Comparison of ENCODE assay signal across 12 mouse cellular contexts in the genomic region with DNA sequence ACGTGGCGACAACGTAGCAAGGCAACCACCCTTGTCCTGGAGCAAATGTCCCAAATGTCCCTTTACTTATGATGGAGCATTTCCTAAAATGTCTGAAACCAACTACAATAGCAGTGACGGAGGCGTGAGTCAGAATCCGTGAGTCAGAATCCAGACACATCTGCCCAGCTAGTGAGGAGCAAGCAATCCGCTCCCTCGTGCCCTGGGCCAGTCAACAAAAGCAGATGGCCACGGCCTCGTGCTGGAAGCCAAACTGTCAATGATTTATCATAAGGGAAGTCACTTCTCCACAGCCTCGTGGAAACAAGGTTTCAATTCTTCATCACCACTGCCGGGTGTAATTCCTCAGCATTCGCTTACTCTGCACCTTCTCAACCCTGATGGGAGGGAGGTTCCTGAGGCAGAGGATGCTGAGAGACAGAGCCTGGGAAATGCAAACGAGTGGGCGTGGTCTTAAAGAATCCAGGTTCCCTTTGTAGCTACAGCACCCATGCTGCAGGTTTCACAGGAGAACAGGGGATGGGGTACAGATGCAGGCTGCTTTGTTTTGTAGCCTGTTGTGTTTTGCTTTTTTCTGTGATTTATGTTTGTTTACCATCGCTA.
A peak's percentile ranks its signal among the peaks of the same experiment; 100 is the strongest.
DNase-seq lines count a peak whose midpoint lies in the region; ATAC-seq and TF ChIP-seq lines count a peak whose summit lies in the region.
"Had no signal": no experiment of that assay in that cellular context is flagged by ENCODE, and none has a peak within 500 bp of the region (broad histone marks: within the 10 kb centered on the region; RNA-seq: fewer than 3 reads in every experiment).

No protein-coding gene starts in this region.

- H3K4me2 ChIP-seq in forebrain, embryonic 16.5 days (ENCODE audit: low read length) = no peak overlapping the region
- H3K4me2 ChIP-seq in forebrain, embryonic 15.5 days (replicated peaks) = no peak overlapping the region
- no peak overlapping the region for H3K4me2 ChIP-seq in midbrain, embryonic 13.5 days (replicated peaks)
- no peak overlapping the region for H3K4me2 ChIP-seq in midbrain, embryonic 15.5 days
- no peak overlapping the region for H3K4me2 ChIP-seq in neural tube, embryonic 14.5 days (ENCODE audit: low read depth, low read length)
- H3K4me2 ChIP-seq: heart, embryonic 15.5 days; limb, embryonic 15.5 days had no signal

- H3K36me3 ChIP-seq in forebrain, embryonic 16.5 days (ENCODE audit: control insufficient read depth, insufficient read depth) = no peaks in the 10 kb centered on the region
- H3K36me3 ChIP-seq in forebrain, embryonic 15.5 days = peaks cover 3% of the 10 kb centered on the region
- H3K36me3 ChIP-seq in midbrain, embryonic 13.5 days = 0 out of 2 replicates have a peak, but pooled peaks cover 10% of the 10 kb centered on the region
- no peaks in the 10 kb centered on the region for H3K36me3 ChIP-seq in midbrain, embryonic 15.5 days (replicated peaks)
- H3K36me3 ChIP-seq in neural tube, embryonic 14.5 days (ENCODE audit: control insufficient read depth, insufficient read depth, low read length) = no peaks in the 10 kb centered on the region

- 54% methylated on average over 16 of the region's 16 CpGs for WGBS in forebrain, embryonic 16.5 days
- WGBS in forebrain, embryonic 15.5 days = 56% methylated on average over 16 of the region's 16 CpGs
- WGBS in midbrain, embryonic 13.5 days = 55% methylated on average over 16 of the region's 16 CpGs
- 59% methylated on average over 16 of the region's 16 CpGs for WGBS in midbrain, embryonic 15.5 days
- WGBS in neural tube, embryonic 14.5 days = 46% methylated on average over 16 of the region's 16 CpGs
- WGBS in lung, adult 2 months = 64% methylated on average over 16 of the region's 16 CpGs

- peak; percentile 40; the same call in 1 of the 2 replicates for ATAC-seq in forebrain, embryonic 16.5 days
- ATAC-seq in forebrain, embryonic 15.5 days (replicated peaks) = no peak
- 0 out of 2 replicates have a peak, but pooled peaks have one; percentile 30 for ATAC-seq in midbrain, embryonic 13.5 days
- no peak for ATAC-seq in midbrain, embryonic 15.5 days (replicated peaks)
- peak; percentile 54 for ATAC-seq in neural tube, embryonic 14.5 days (ENCODE audit: low read depth)
- ATAC-seq: CD4-positive, CD25-positive, alpha-beta regulatory T cell, adult 4 months had no signal

- H3K9me3 ChIP-seq in forebrain, embryonic 16.5 days (ENCODE audit: control insufficient read depth, low read length) = no peaks in the 10 kb centered on the region
- H3K9me3 ChIP-seq in forebrain, embryonic 15.5 days = no peaks in the 10 kb centered on the region
- no peaks in the 10 kb centered on the region for H3K9me3 ChIP-seq in midbrain, embryonic 13.5 days
- H3K9me3 ChIP-seq in midbrain, embryonic 15.5 days = no peaks in the 10 kb centered on the region
- no peaks in the 10 kb centered on the region for H3K9me3 ChIP-seq in neural tube, embryonic 14.5 days (ENCODE audit: control insufficient read depth, low read length)
- H3K9me3 ChIP-seq: heart, embryonic 15.5 days; limb, embryonic 15.5 days had no signal

- no peak overlapping the region for H3K27ac ChIP-seq in forebrain, embryonic 16.5 days (ENCODE audit: low read length)
- no peak overlapping the region for H3K27ac ChIP-seq in forebrain, embryonic 15.5 days (replicated peaks)
- no peak overlapping the region for H3K27ac ChIP-seq in midbrain, embryonic 13.5 days
- no peak overlapping the region for H3K27ac ChIP-seq in midbrain, embryonic 15.5 days
- H3K27ac ChIP-seq in embryonic fibroblast, embryonic 13.5 days (ENCODE audit: insufficient read depth, low read length) = peak overlapping the region; percentile 47; the same call in 1 of the 2 replicates
- H3K27ac ChIP-seq in neural tube, embryonic 14.5 days (ENCODE audit: low read depth, low read length) = no peak overlapping the region
- H3K27ac ChIP-seq: heart, embryonic 15.5 days; limb, embryonic 15.5 days had no signal

- peaks cover 3% of the 10 kb centered on the region; the same call in 1 of the 2 replicates for H3K4me1 ChIP-seq in forebrain, embryonic 16.5 days (replicated peaks; ENCODE audit: control insufficient read depth, insufficient read depth, low read length)
- H3K4me1 ChIP-seq in forebrain, embryonic 15.5 days = peaks cover 13% of the 10 kb centered on the region; the same call in 1 of the 2 replicates
- H3K4me1 ChIP-seq in midbrain, embryonic 13.5 days (replicated peaks) = peaks cover 11% of the 10 kb centered on the region
- H3K4me1 ChIP-seq in midbrain, embryonic 15.5 days = no peaks in the 10 kb centered on the region
- peaks cover 12% of the 10 kb centered on the region for H3K4me1 ChIP-seq in embryonic fibroblast, embryonic 13.5 days (ENCODE audit: control insufficient read depth, insufficient read depth, low read length)
- H3K4me1 ChIP-seq in neural tube, embryonic 14.5 days (ENCODE audit: control insufficient read depth, insufficient read depth, low read length) = no peaks in the 10 kb centered on the region
- peaks cover 8% of the 10 kb centered on the region; the same call in 1 of the 2 replicates for H3K4me1 ChIP-seq in lung, adult 2 months (ENCODE audit: control insufficient read depth, insufficient read depth, low read length)
- H3K4me1 ChIP-seq: limb, embryonic 15.5 days had no signal

- H3K4me3 ChIP-seq in forebrain, embryonic 16.5 days (replicated peaks; ENCODE audit: low read length) = no peak overlapping the region
- no peak overlapping the region for H3K4me3 ChIP-seq in forebrain, embryonic 15.5 days
- no peak overlapping the region for H3K4me3 ChIP-seq in midbrain, embryonic 13.5 days (replicated peaks)
- no peak overlapping the region for H3K4me3 ChIP-seq in midbrain, embryonic 15.5 days
- H3K4me3 ChIP-seq in embryonic fibroblast, embryonic 13.5 days (ENCODE audit: insufficient read depth, low read length) = no peak overlapping the region
- H3K4me3 ChIP-seq in neural tube, embryonic 14.5 days (ENCODE audit: low read depth, low read length) = no peak overlapping the region
- H3K4me3 ChIP-seq in lung, adult 2 months (replicated peaks; ENCODE audit: extremely low read depth, low read depth, low read length) = no peak overlapping the region
- H3K4me3 ChIP-seq: heart, embryonic 15.5 days; limb, embryonic 15.5 days had no signal

- H3K9ac ChIP-seq in forebrain, embryonic 16.5 days (replicated peaks; ENCODE audit: low read depth, low read length) = no peak overlapping the region
- H3K9ac ChIP-seq in forebrain, embryonic 15.5 days (replicated peaks) = no peak overlapping the region
- no peak overlapping the region for H3K9ac ChIP-seq in midbrain, embryonic 13.5 days (replicated peaks)
- H3K9ac ChIP-seq in midbrain, embryonic 15.5 days = no peak overlapping the region
- H3K9ac ChIP-seq in neural tube, embryonic 14.5 days (replicated peaks; ENCODE audit: low read depth, low read length) = no peak overlapping the region
- H3K9ac ChIP-seq: heart, embryonic 15.5 days; limb, embryonic 15.5 days had no signal

- DNase-seq in lung, adult 2 months = no peak
- no peak for DNase-seq in T-cell, adult 2 months (ENCODE audit: low spot score)
- DNase-seq: cerebellum, adult 8-10 months had no signal

- no peak for TF ChIP-seq POLR2A in embryonic fibroblast, embryonic 13.5 days (IDR thresholded peaks at IDR 0.05; ENCODE audit: low read depth, low read length)
- TF ChIP-seq POLR2A in lung, adult 2 months (IDR thresholded peaks at IDR 0.05; ENCODE audit: borderline replicate concordance, extremely low read depth, low read depth, low read length) = no peak

- no peak for TF ChIP-seq CTCF in embryonic fibroblast, embryonic 13.5 days (IDR thresholded peaks at IDR 0.05; ENCODE audit: borderline replicate concordance, insufficient read depth, low read length)
- no peak for TF ChIP-seq CTCF in lung, adult 2 months (IDR thresholded peaks at IDR 0.05; ENCODE audit: insufficient read depth, low read length)

- no peaks in the 10 kb centered on the region for H3K27me3 ChIP-seq in forebrain, embryonic 16.5 days (replicated peaks; ENCODE audit: control insufficient read depth, insufficient read depth, low read length)
- H3K27me3 ChIP-seq in forebrain, embryonic 15.5 days = no peaks in the 10 kb centered on the region
- no peaks in the 10 kb centered on the region for H3K27me3 ChIP-seq in midbrain, embryonic 13.5 days
- H3K27me3 ChIP-seq in midbrain, embryonic 15.5 days (replicated peaks) = no peaks in the 10 kb centered on the region
- H3K27me3 ChIP-seq in neural tube, embryonic 14.5 days (ENCODE audit: control insufficient read depth, insufficient read depth, low read length) = no peaks in the 10 kb centered on the region
- H3K27me3 ChIP-seq: heart, embryonic 15.5 days; limb, embryonic 15.5 days had no signal

Comparison
In these comparisons a context has a peak if more than half of its experiments do, and no peak if none do; other contexts are left out.
1. ATAC-seq: peak in forebrain, embryonic 16.5 days (single experiment), midbrain, embryonic 13.5 days (single experiment) and neural tube, embryonic 14.5 days (single experiment); none in forebrain, embryonic 15.5 days (single experiment) and midbrain, embryonic 15.5 days (single experiment).